Mouse (Mus musculus): Measurements from ENCODE around the gene Rgn. TPM values are rescaled to one million over a fixed set of nuclear protein-coding genes. Genes with fewer than 3 reads are reported as not detected.

Gene Rgn
- polyA plus RNA-seq (2015; fragmentation: Nextera tagmentation; extraction: Ambion mirVana) = 14.7 and 15.5 TPM in 2 replicates

GRCm38 (mm10) chrX:20549532-20549931, at the start of gene Rgn:
Gene Rgn, plus strand, starts transcription at chrX:20549787.

Other genes with a start within 250 kb of the Rgn start
- gene Rp2, start 185.3 kb upstream of the Rgn start, polyA plus RNA-seq (2015; fragmentation: Nextera tagmentation; extraction: Ambion mirVana) = 11.3 and 11.9 TPM in 2 replicates
- 1.6 and 2.6 TPM in 2 replicates for gene Jade3, start 124.1 kb upstream of the Rgn start, polyA plus RNA-seq (2015; fragmentation: Nextera tagmentation; extraction: Ambion mirVana)
- 19.3 and 25.6 TPM in 2 replicates for gene Rbm10, start 67.7 kb downstream of the Rgn start, polyA plus RNA-seq (2015; fragmentation: Nextera tagmentation; extraction: Ambion mirVana)
- 642 and 1,017 TPM in 2 replicates for gene Ndufb11, start 67.8 kb downstream of the Rgn start, polyA plus RNA-seq (2015; fragmentation: Nextera tagmentation; extraction: Ambion mirVana)
- gene Uba1, start 108.5 kb downstream of the Rgn start, polyA plus RNA-seq (2015; fragmentation: Nextera tagmentation; extraction: Ambion mirVana) = 99.3 and 125 TPM in 2 replicates
- 79.5 and 107 TPM in 2 replicates for gene Cdk16, start 138.2 kb downstream of the Rgn start, polyA plus RNA-seq (2015; fragmentation: Nextera tagmentation; extraction: Ambion mirVana)
- gene Usp11, start 154.1 kb downstream of the Rgn start, polyA plus RNA-seq (2015; fragmentation: Nextera tagmentation; extraction: Ambion mirVana) = 21.9 and 23.3 TPM in 2 replicates
- 100 and 134 TPM in 2 replicates for gene Araf, start 248.0 kb downstream of the Rgn start, polyA plus RNA-seq (2015; fragmentation: Nextera tagmentation; extraction: Ambion mirVana)

Data from adrenal gland, postnatal 0 days (tissue).